Mouse (Mus musculus) ES-E14 (cell line): Measurements from ENCODE around the gene Lmntd1. TPM values are rescaled to one million over a fixed set of nuclear protein-coding genes. Genes with fewer than 3 reads are reported as not detected.

Experiments
- DNase-seq: peaks from one replicate; pipeline ENCODE4 v3.0.0-alpha.2; 2013; ENCODE audit warnings: low read depth, low spot score
- H3K27ac ChIP-seq: 2 replicates; pipeline ENCODE4 v1.5.1; 2012; ENCODE audit warnings: low read depth, mild to moderate bottlenecking, low read length, moderate library complexity, mixed read lengths; ENCODE audit not compliant: poor library complexity, insufficient read depth, severe bottlenecking
- H3K36me3 ChIP-seq: 2 replicates; pipeline ENCODE4 v1.6.1; 2012; ENCODE audit warnings: mild to moderate bottlenecking, low read length, moderate library complexity, mixed read lengths; ENCODE audit not compliant: control insufficient read depth, poor library complexity, insufficient read depth, severe bottlenecking
- H3K4me1 ChIP-seq, 2 experiments: fragments of 150-350 bp in 1 of 2; sonication (generic) in 1 of 2; 2 replicates each; pipeline ENCODE4 v1.6.1; 2012; ENCODE audit warnings: low read length in 2 of 2, mild to moderate bottlenecking in 1 of 2, mixed read lengths in 1 of 2; ENCODE audit not compliant: control insufficient read depth in 2 of 2, insufficient read depth in 2 of 2, poor library complexity in 1 of 2
- H3K4me3 ChIP-seq, 2 experiments: fragments of 150-350 bp in 1 of 2; sonication (generic) in 1 of 2; 2 replicates each; pipeline ENCODE4 v1.5.1; 2012; ENCODE audit warnings: low read length in 2 of 2, low read depth in 1 of 2, mild to moderate bottlenecking in 1 of 2, mixed read lengths in 1 of 2; ENCODE audit not compliant: insufficient read depth in 1 of 2, poor library complexity in 1 of 2, severe bottlenecking in 1 of 2
- H3K9ac ChIP-seq: 2 replicates; pipeline ENCODE4 v1.6.1; 2012; ENCODE audit warnings: low read depth, mild to moderate bottlenecking, low read length, mixed read lengths; ENCODE audit not compliant: poor library complexity, insufficient read depth, severe bottlenecking
- H3K9me3 ChIP-seq: fragments of 150-350 bp; sonication (generic); 2 replicates; pipeline ENCODE4 v1.6.1; 2012; ENCODE audit warnings: low read depth, mild to moderate bottlenecking, low read length; ENCODE audit not compliant: control insufficient read depth, insufficient read depth
- CHD2 ChIP-seq: IDR thresholded peaks from 2 replicates; pipeline ENCODE4 v1.6.1; 2014; ENCODE audit warnings: mild to moderate bottlenecking, low read depth, low read length, inconsistent platforms
- HCFC1 ChIP-seq: IDR thresholded peaks from 2 replicates; pipeline ENCODE4 v1.6.1; 2012; ENCODE audit warnings: low read length, inconsistent platforms, borderline replicate concordance; ENCODE audit not compliant: insufficient read depth
- MAFK ChIP-seq: IDR thresholded peaks from 2 replicates; pipeline ENCODE4 v1.6.1; 2014; ENCODE audit warnings: mild to moderate bottlenecking, low read depth, low read length, inconsistent platforms; ENCODE audit not compliant: insufficient read depth
- ZC3H11A ChIP-seq: IDR thresholded peaks from 2 replicates; pipeline ENCODE4 v1.6.1; 2012; ENCODE audit warnings: low read depth, mild to moderate bottlenecking, inconsistent platforms, low read length, borderline replicate concordance
- ZNF384 ChIP-seq: IDR thresholded peaks from 2 replicates; pipeline ENCODE4 v1.6.1; 2012; ENCODE audit warnings: low read depth, low read length, inconsistent platforms
- in situ Hi-C, 2 experiments: fragments of 600-800 bp; cut with MboI; formaldehyde crosslinking; loops; one replicate each; pipeline ENCODE4 v1.15.1; 2025; ENCODE audit warnings: low sequenced_read_pairs in 2 of 2, inconsistent platforms in 1 of 2; ENCODE audit not compliant: unreplicated experiment in 2 of 2
- total RNA-seq: library from RNA; depleted of rRNA; stranded (reverse); fragments of 300-350 nt; gene quantifications from 2 replicates; pipeline ENCODE4 v1.2.3, GENCODE M21; 2012; rRNA removed

Lmntd1 gene
- total RNA-seq, 1 experiment: not detected

- DNase-seq: no peak
- Histone ChIP-seq H3K27ac (no peak overlapping the region), H3K9me3 (no peaks in the 10 kb centered on the region), H3K4me1 (peaks cover 0 to 5% of the 10 kb centered on the region in 2 experiments; a peak in 1 of 4 replicates), H3K4me3 (no peak overlapping the region), H3K9ac (no peak overlapping the region), H3K36me3 (no peaks in the 10 kb centered on the region)
- in situ Hi-C loops: no loop called here
- TF ChIP-seq MAFK (no peak), HCFC1 (no peak), CHD2 (no peak), ZC3H11A (no peak), ZNF384 (no peak)
These were observed 294.0 kb downstream of the Lmntd1 start for GRCm38 (mm10) chr6:145320156-145320555.

Other genes with a start within 250 kb of the Lmntd1 start
- 1.3 and 5.7 TPM in 2 replicates for gene Tuba3b, start 1.4 kb upstream of the Lmntd1 start, total RNA-seq
- gene Rassf8, start 132.4 kb upstream of the Lmntd1 start, total RNA-seq: 6.6 and 9.0 TPM in 2 replicates